Mouse (Mus musculus): ENCODE measurements at regions not wholly inside any gene's neighbourhood (a gene's known extent, or its start where the extent isn't known, plus 50 kb on each side); places are given as distances from the start of the nearest gene placed in this dataset.

DNA sequence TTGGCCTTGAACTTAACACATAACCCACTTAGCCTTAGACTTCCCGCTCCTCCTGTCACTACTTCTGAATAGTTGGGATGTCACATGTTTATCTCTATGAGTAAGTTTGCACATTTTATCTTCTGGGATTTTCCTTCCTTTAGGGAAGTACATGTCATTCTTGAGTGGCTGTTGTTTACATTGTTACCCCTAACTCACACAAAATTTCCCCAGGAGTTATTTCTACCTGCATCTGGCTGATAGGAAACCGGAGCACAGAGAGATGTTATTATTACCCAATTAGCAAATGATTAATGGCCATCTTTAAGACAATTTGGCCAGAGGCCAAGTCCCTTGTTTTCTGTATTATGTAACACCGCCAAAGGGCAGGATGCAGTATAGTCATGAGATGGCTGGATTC lies 140.9 kb downstream of the Cemip2 start:
- TF ChIP-seq SMC3 (IDR thresholded peaks at IDR 0.05; ENCODE audit: low read depth, low read length): no peak
- TF ChIP-seq KAT2A (conservative IDR thresholded peaks at IDR 0.05; ENCODE audit: low read depth, low read length): no peak
- no peak for TF ChIP-seq CTCF (IDR thresholded peaks at IDR 0.05 in 2 of 3, conservative IDR thresholded peaks at IDR 0.05 in 1 of 3; ENCODE audit: control insufficient read depth in 1 of 3, insufficient read depth in 1 of 3, low read depth in 2 of 3, low read length in 3 of 3, poor library complexity in 1 of 3, severe bottlenecking in 1 of 3)
- no peak for TF ChIP-seq MAFK (IDR thresholded peaks at IDR 0.05; ENCODE audit: borderline replicate concordance, low read depth, low read length)
- TF ChIP-seq POLR2A (IDR thresholded peaks at IDR 0.05; ENCODE audit: control insufficient read depth in 1 of 2, insufficient read depth in 1 of 2, low read depth in 1 of 2, low read length in 2 of 2, poor library complexity in 1 of 2): no peak
- no peak for TF ChIP-seq CHD2 (IDR thresholded peaks at IDR 0.05; ENCODE audit: low read length)
- TF ChIP-seq MXI1 (IDR thresholded peaks at IDR 0.05; ENCODE audit: low read depth, low read length): no peak
- no peak for TF ChIP-seq EP300 (IDR thresholded peaks at IDR 0.05; ENCODE audit: low read depth in 1 of 2, low read length in 2 of 2)
- no peak for TF ChIP-seq ZKSCAN1 (IDR thresholded peaks at IDR 0.05; ENCODE audit: low read depth, low read length)
- TF ChIP-seq E2F4 (IDR thresholded peaks at IDR 0.05; ENCODE audit: borderline replicate concordance, low read depth, low read length): no peak
- no peak for TF ChIP-seq ELF1 (IDR thresholded peaks at IDR 0.05; ENCODE audit: low read depth, low read length)
- TF ChIP-seq TCF12 (IDR thresholded peaks at IDR 0.05; ENCODE audit: low read depth, low read length): no peak

Measured in MEL (cell line).